Mouse (Mus musculus): Measurements from ENCODE around the gene Tpo. TPM values are rescaled to one million over a fixed set of nuclear protein-coding genes. Genes with fewer than 3 reads are reported as not detected.

Gene Tpo
- not detected in 2 replicates for total RNA-seq (2014; rRNA removed)
- polyA plus RNA-seq (2015; fragmentation: Nextera tagmentation; extraction: Ambion mirVana) = 0.21 and 0.25 TPM in 2 replicates

- no peak for TF ChIP-seq CTCF (IDR thresholded peaks at IDR 0.05; ENCODE audit: low read depth)
- no peak within 1 kb of the TSS for H3K9ac ChIP-seq
- H3K4me3 ChIP-seq (ENCODE audit: low read depth, low read length) = no peak within 1 kb of the TSS
- no peaks in the 10 kb centered on the region for H3K27me3 ChIP-seq (ENCODE audit: insufficient read depth, low read length)
- DNase-seq (no peak), ATAC-seq (no peak)
- no peak within 1 kb of the TSS for H3K27ac ChIP-seq (ENCODE audit: low read depth, low read length)
- no peak within 1 kb of the TSS for H3K4me2 ChIP-seq (ENCODE audit: low read depth)
- WGBS = 91% methylated on average over 4 of the region's 4 CpGs
- no peaks in the 10 kb centered on the region for H3K9me3 ChIP-seq (ENCODE audit: low read length)
- 0 out of 2 replicates have a peak, but pooled peaks cover 5% of the 10 kb centered on the region for H3K4me1 ChIP-seq (ENCODE audit: insufficient read depth)
- H3K36me3 ChIP-seq (ENCODE audit: insufficient read depth) = no peaks in the 10 kb centered on the region
These were observed at the start of gene Tpo for GRCm38 (mm10) chr12:30132524-30132923. TSS of gene Tpo (minus strand) at chr12:30132624.

- H3K9me3 ChIP-seq (ENCODE audit: low read length) = no peaks in the 10 kb centered on the region
- no peak overlapping the region for H3K27ac ChIP-seq (ENCODE audit: low read depth, low read length)
- no peaks in the 10 kb centered on the region for H3K4me1 ChIP-seq (ENCODE audit: insufficient read depth)
- 71% methylated on average over 3 of the region's 3 CpGs for WGBS
- no peak for ATAC-seq
- no peak overlapping the region for H3K9ac ChIP-seq
- DNase-seq = no peak
- no peak for TF ChIP-seq CTCF (IDR thresholded peaks at IDR 0.05; ENCODE audit: low read depth)
- no peak overlapping the region for H3K4me3 ChIP-seq (ENCODE audit: low read depth, low read length)
- H3K4me2 ChIP-seq (ENCODE audit: low read depth) = no peak overlapping the region
- H3K36me3 ChIP-seq (ENCODE audit: insufficient read depth) = no peaks in the 10 kb centered on the region
- H3K27me3 ChIP-seq (ENCODE audit: insufficient read depth, low read length) = no peaks in the 10 kb centered on the region
These were observed 49.3 kb upstream of the Tpo start for GRCm38 (mm10) chr12:30181721-30182120.

- DNase-seq (no peak), ATAC-seq (no peak)
- no peak overlapping the region for H3K9ac ChIP-seq
- no peak overlapping the region for H3K4me2 ChIP-seq (ENCODE audit: low read depth)
- no peaks in the 10 kb centered on the region for H3K4me1 ChIP-seq (ENCODE audit: insufficient read depth)
- no peak overlapping the region for H3K27ac ChIP-seq (ENCODE audit: low read depth, low read length)
- H3K4me3 ChIP-seq (ENCODE audit: low read depth, low read length) = no peak overlapping the region
- H3K9me3 ChIP-seq (ENCODE audit: low read length) = no peaks in the 10 kb centered on the region
- no peaks in the 10 kb centered on the region for H3K27me3 ChIP-seq (ENCODE audit: insufficient read depth, low read length)
- no peak for TF ChIP-seq CTCF (IDR thresholded peaks at IDR 0.05; ENCODE audit: low read depth)
- H3K36me3 ChIP-seq (ENCODE audit: insufficient read depth) = no peaks in the 10 kb centered on the region
- WGBS = 84% methylated on average over 1 of the region's 1 CpGs
These were observed 47.2 kb upstream of the Tpo start for GRCm38 (mm10) chr12:30179623-30180022.

- DNase-seq = no peak
- H3K4me3 ChIP-seq (ENCODE audit: low read depth, low read length) = no peak overlapping the region
- no peak for ATAC-seq
- H3K36me3 ChIP-seq (ENCODE audit: insufficient read depth) = no peaks in the 10 kb centered on the region
- no peak overlapping the region for H3K9ac ChIP-seq
- H3K4me2 ChIP-seq (ENCODE audit: low read depth) = no peak overlapping the region
- no peak overlapping the region for H3K27ac ChIP-seq (ENCODE audit: low read depth, low read length)
- no peaks in the 10 kb centered on the region for H3K27me3 ChIP-seq (ENCODE audit: insufficient read depth, low read length)
- TF ChIP-seq CTCF (IDR thresholded peaks at IDR 0.05; ENCODE audit: low read depth) = no peak
- WGBS = 75% methylated on average over 6 of the region's 6 CpGs
- H3K4me1 ChIP-seq (ENCODE audit: insufficient read depth) = no peaks in the 10 kb centered on the region
- no peaks in the 10 kb centered on the region for H3K9me3 ChIP-seq (ENCODE audit: low read length)
These were observed 45.5 kb upstream of the Tpo start for GRCm38 (mm10) chr12:30177966-30178365.

GRCm38 (mm10) chr12:30177529-30177928, 45.1 kb upstream of the Tpo start:
- ATAC-seq = no peak
- Histone ChIP-seq H3K4me2 (ENCODE audit: low read depth) (no peak overlapping the region), H3K9ac (no peak overlapping the region), H3K4me3 (ENCODE audit: low read depth, low read length) (no peak overlapping the region), H3K36me3 (ENCODE audit: insufficient read depth) (no peaks in the 10 kb centered on the region), H3K4me1 (ENCODE audit: insufficient read depth) (no peaks in the 10 kb centered on the region), H3K27ac (ENCODE audit: low read depth, low read length) (no peak overlapping the region), H3K9me3 (ENCODE audit: low read length) (no peaks in the 10 kb centered on the region), H3K27me3 (ENCODE audit: insufficient read depth, low read length) (no peaks in the 10 kb centered on the region)
- no peak for TF ChIP-seq CTCF (IDR thresholded peaks at IDR 0.05; ENCODE audit: low read depth)
- no peak for DNase-seq
- WGBS = 76% methylated on average over 2 of the region's 2 CpGs

- WGBS = 56% methylated on average over 3 of the region's 3 CpGs
- no peak for TF ChIP-seq CTCF (IDR thresholded peaks at IDR 0.05; ENCODE audit: low read depth)
These were observed 36.1 kb upstream of the Tpo start for GRCm38 (mm10) chr12:30168491-30168890.

GRCm38 (mm10) chr12:30164538-30164937, 32.1 kb upstream of the Tpo start:
- Histone ChIP-seq H3K9me3 (ENCODE audit: low read length) (no peaks in the 10 kb centered on the region), H3K9ac (no peak overlapping the region), H3K27me3 (ENCODE audit: insufficient read depth, low read length) (no peaks in the 10 kb centered on the region), H3K4me3 (ENCODE audit: low read depth, low read length) (no peak overlapping the region), H3K27ac (ENCODE audit: low read depth, low read length) (no peak overlapping the region), H3K4me1 (ENCODE audit: insufficient read depth) (no peaks in the 10 kb centered on the region), H3K36me3 (ENCODE audit: insufficient read depth) (no peaks in the 10 kb centered on the region), H3K4me2 (ENCODE audit: low read depth) (no peak overlapping the region)
- ATAC-seq (no peak), DNase-seq (no peak)
- no peak for TF ChIP-seq CTCF (IDR thresholded peaks at IDR 0.05; ENCODE audit: low read depth)
- 85% methylated on average over 5 of the region's 5 CpGs for WGBS

More at GRCm38 (mm10) chr12:30168491-30168890, 36.1 kb upstream of the Tpo start:
- Histone ChIP-seq H3K4me1 (ENCODE audit: insufficient read depth) (no peaks in the 10 kb centered on the region), H3K4me2 (ENCODE audit: low read depth) (no peak overlapping the region), H3K27me3 (ENCODE audit: insufficient read depth, low read length) (no peaks in the 10 kb centered on the region), H3K36me3 (ENCODE audit: insufficient read depth) (no peaks in the 10 kb centered on the region), H3K9ac (no peak overlapping the region), H3K27ac (ENCODE audit: low read depth, low read length) (0 out of 2 replicates have a peak overlapping the region, but pooled peaks have one; percentile 40), H3K9me3 (ENCODE audit: low read length) (no peaks in the 10 kb centered on the region), H3K4me3 (ENCODE audit: low read depth, low read length) (no peak overlapping the region)
- DNase-seq = peak; percentile 73
- peak; percentile 43 for ATAC-seq
